Mouse (Mus musculus): ENCODE measurements around the gene Dock1.

DNA sequence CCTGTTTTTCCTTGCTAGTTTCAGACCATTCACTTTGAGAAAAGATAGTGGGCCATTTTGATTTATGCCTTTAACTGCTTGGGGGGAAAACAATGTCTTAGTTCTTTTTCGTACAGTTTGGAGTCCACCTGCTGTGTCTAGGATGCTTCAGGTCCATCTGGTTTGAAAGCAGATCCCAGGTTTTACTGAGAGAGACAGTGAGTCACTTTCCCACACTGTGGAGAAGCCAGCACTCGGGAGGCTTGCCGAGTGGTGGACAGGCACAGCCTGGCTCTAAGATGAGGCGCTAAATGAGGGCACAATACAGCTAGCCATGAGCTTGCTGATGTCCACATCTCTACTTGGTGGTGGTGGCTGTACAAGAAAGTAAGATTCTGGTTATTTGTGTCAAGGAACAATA lies 76.6 kb downstream of the Dock1 start:
- no peak for TF ChIP-seq POLR2A (IDR thresholded peaks at IDR 0.05; ENCODE audit: insufficient read depth, low read length)
- TF ChIP-seq CTCF (IDR thresholded peaks at IDR 0.05; ENCODE audit: low read depth, low read length) = no peak
- no peak for TF ChIP-seq EP300 (IDR thresholded peaks at IDR 0.05; ENCODE audit: insufficient read depth, low read depth, low read length)
